Mouse (Mus musculus) CD4-positive helper T cell, adult 2 months (primary cell): ENCODE measurements at regions not wholly inside any gene's neighbourhood (a gene's known extent, or its start where the extent isn't known, plus 50 kb on each side); places are given as distances from the start of the nearest gene placed in this dataset.

Source experiments
- DNase-seq: peaks from one replicate; pipeline ENCODE4 v3.0.0-alpha.2; 2012; ENCODE audit warnings: low read depth, missing footprints, low spot score

GRCm38 (mm10) chrX:9738904-9739303 is 76.1 kb upstream of the Dynlt3 start:
- no peak for DNase-seq

GRCm38 (mm10) chrX:9742518-9742917 is 79.7 kb upstream of the Dynlt3 start:
- DNase-seq: no peak

DNA sequence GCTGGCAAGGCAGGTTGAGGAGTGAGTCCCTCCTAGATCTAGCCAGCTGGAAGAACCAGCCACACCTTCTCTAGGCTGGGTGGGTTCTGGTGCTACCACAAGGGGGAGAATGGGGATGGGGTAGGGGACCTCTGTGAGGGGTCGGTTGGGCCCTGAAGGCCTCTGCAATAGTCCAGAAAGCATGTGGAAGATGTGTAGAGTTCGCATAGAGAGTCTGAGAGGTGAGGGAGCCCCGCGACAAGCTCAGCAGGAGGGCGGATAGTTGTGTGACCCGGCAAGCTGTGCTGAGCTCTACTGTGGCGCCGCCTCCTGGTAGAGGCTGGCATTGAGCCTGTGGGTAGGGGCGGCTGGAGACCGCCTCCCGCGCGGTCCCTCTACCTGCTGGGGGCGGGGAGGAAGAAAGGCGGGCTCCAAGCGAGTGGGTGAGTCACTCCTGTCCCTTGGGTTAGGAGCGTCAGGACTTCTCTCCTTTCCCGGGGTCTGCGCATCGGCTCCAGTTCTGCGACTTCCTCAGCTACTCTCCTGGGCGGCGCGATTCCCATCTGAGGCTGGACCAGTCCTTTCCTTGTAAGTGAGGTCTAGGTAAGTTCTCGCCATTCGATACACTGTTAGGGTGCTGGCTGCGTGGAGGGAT is 84.6 kb upstream of the Dynlt3 start:
- DNase-seq: peak; percentile 2

GRCm38 (mm10) chrX:9752954-9753572 is 90.3 kb upstream of the Dynlt3 start:
- no peak for DNase-seq

- DNase-seq: no peak
These were observed 77.2 kb upstream of the Hypm start for GRCm38 (mm10) chrX:9769540-9769939.

DNA sequence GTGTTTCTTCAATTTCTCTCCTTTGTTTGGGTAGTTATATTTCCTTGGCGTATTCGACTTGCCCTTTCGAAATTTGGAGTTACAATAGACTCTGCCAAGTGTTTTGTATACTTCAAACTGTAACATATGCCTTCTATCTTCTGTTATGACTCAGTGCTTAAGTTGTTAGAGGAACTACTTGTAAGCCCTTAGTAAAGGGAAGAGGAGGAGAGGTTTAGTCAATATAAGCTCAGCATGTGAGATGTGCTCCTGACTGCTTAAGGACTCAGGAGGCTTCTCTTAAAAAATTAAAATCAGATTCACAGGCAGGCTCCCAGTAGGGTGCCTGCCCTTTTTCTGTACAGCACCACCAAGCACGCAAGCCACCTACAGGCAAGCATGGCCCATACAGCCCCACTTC is 69.2 kb upstream of the Hypm start:
- no peak for DNase-seq

DNA sequence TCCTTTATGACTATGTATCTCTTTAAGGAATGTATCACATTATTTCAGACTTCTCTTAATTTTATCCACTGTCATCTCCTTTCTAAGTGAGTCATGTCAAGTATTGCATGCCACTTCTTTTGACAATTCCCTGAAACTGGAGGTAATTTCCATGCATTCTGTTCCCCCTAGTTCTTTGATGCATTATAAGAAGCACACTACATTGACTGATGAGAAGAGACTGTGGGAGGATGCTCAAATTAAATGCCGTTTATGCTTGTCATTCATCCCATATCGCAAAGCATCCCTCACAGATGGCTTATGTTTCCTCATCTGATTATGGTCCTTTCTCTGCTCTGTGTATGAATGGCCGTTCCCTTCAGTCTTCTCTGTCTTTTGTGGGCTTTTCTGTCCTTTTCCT is 57.2 kb upstream of the Hypm start:
- DNase-seq: no peak
